Mouse (Mus musculus) myocyte (in vitro differentiated cells): ENCODE measurements around the gene Mxd4.

ENCODE experiments used
- CEBPB ChIP-seq: IDR thresholded peaks from 2 replicates; pipeline ENCODE4 v1.6.1; 2011; ENCODE audit warnings: mild to moderate bottlenecking, moderate library complexity; ENCODE audit not compliant: poor library complexity, insufficient read depth, severe bottlenecking
- POLR2A ChIP-seq: IDR thresholded peaks from one replicate; pipeline ENCODE4 v1.6.1; 2011; ENCODE audit warnings: low read depth, mild to moderate bottlenecking, control low read depth, moderate library complexity; ENCODE audit not compliant: insufficient read length
- POLR2AphosphoS2 ChIP-seq: IDR thresholded peaks from one replicate; pipeline ENCODE4 v1.6.1; 2011; ENCODE audit warnings: low read depth, control low read depth; ENCODE audit not compliant: insufficient read length
- REST ChIP-seq: IDR thresholded peaks from one replicate; pipeline ENCODE4 v1.6.1; 2011; ENCODE audit warnings: mild to moderate bottlenecking, control low read depth, moderate library complexity; ENCODE audit not compliant: insufficient read depth, insufficient read length
- TCF12 ChIP-seq: IDR thresholded peaks from one replicate; pipeline ENCODE4 v1.6.1; 2011; ENCODE audit warnings: mild to moderate bottlenecking, control low read depth; ENCODE audit not compliant: poor library complexity, insufficient read depth, severe bottlenecking

DNA sequence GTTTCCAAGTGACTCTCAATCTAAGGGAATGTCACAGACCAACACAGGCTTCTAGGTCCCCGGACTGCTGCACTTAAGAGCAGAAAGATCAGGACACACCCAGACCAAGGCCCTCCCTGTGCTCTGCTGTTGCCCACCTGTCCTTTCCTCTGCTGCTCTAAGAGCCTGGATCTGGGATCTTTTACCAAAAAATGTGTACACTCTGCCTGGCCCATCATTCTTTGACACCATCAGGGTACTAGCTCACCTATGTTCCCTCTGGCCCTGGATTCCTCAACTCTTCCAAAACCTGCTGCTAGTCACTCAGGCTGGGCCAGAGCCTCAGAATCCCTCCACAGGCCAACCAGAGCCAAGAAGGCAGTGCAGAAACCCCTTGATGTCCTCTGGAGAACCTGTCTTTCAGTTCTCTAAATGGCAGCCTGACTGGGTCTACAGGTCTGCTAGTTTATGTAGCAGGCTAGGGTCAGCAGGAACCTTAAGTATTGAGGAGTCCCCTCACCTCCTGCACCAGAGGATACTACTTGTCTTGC is 2.4 kb downstream of the Mxd4 start:
- TF ChIP-seq POLR2A (no peak), REST (no peak), TCF12 (no peak), CEBPB (no peak), POLR2AphosphoS2 (no peak)
